ENCODE assay signal across 9 mouse cellular contexts in genomic region chr6:134848197-134848890, GRCm38 (mm10). TPM values are rescaled to one million over a fixed set of nuclear protein-coding genes. Genes with fewer than 3 reads are reported as not detected.
DNase-seq lines count a peak whose midpoint lies in the region; ATAC-seq and TF ChIP-seq lines count a peak whose summit lies in the region.
"Had no signal": no experiment of that assay in that cellular context is flagged by ENCODE, and none has a peak within 500 bp of the region (broad histone marks: within the 10 kb centered on the region; RNA-seq: fewer than 3 reads in every experiment).

No protein-coding gene starts in this region.

- DNase-seq in adrenal gland, postnatal 10 days: peak; percentile 27
- DNase-seq in adrenal gland, postnatal 25 days: no peak
- no peak for DNase-seq in liver, adult 2 months (ENCODE audit: extremely low read depth, low read depth, low spot score)
- peak; percentile 42 for DNase-seq in naive thymus-derived CD4-positive, alpha-beta T cell, adult 2 months (ENCODE audit: low read depth)
- no peak for DNase-seq in layer of hippocampus, adult 18-20 months (ENCODE audit: low spot score in 2 of 2)
- no peak for DNase-seq in urinary bladder, postnatal 4 days (ENCODE audit: low spot score in 2 of 2)

- no peak overlapping the region for H3K9ac ChIP-seq in liver, adult 2 months (ENCODE audit: low read depth, low read length)
- no peak overlapping the region for H3K9ac ChIP-seq in liver, embryonic 12.5 days
- H3K9ac ChIP-seq: heart, embryonic 13.5 days had no signal

- 0 out of 2 replicates have a peak, but pooled peaks have one; percentile 10 for TF ChIP-seq CTCF in liver, adult 2 months (IDR thresholded peaks at IDR 0.05; ENCODE audit: low read depth, low read length)

- H3K4me2 ChIP-seq in liver, embryonic 12.5 days: no peak overlapping the region
- H3K4me2 ChIP-seq: heart, embryonic 13.5 days had no signal

- TF ChIP-seq POLR2A in liver, adult 2 months (IDR thresholded peaks at IDR 0.05; ENCODE audit: extremely low read depth, insufficient read depth, low read length): no peak

- ATAC-seq in liver, embryonic 12.5 days: no peak
- peak; percentile 65; the same call in 1 of the 2 replicates for ATAC-seq in erythroid progenitor cell, adult 5-6 weeks (replicated peaks; ENCODE audit: low FRiP score, poor library complexity, severe bottlenecking)

- H3K27me3 ChIP-seq in liver, adult 2 months (ENCODE audit: control insufficient read depth, insufficient read depth, low read length): no peaks in the 10 kb centered on the region
- H3K27me3 ChIP-seq in liver, embryonic 12.5 days (replicated peaks): no peaks in the 10 kb centered on the region
- H3K27me3 ChIP-seq: heart, embryonic 13.5 days had no signal

- peaks cover 3% of the 10 kb centered on the region; the same call in 1 of the 2 replicates for H3K79me2 ChIP-seq in liver, adult 2 months (ENCODE audit: control insufficient read depth, insufficient read depth, low read length)

- H3K4me3 ChIP-seq in liver, adult 2 months (ENCODE audit: insufficient read depth, low read depth, low read length): no peak overlapping the region
- no peak overlapping the region for H3K4me3 ChIP-seq in liver, embryonic 12.5 days
- H3K4me3 ChIP-seq: heart, embryonic 13.5 days had no signal

- no peak overlapping the region for H3K27ac ChIP-seq in liver, adult 2 months (replicated peaks; ENCODE audit: insufficient read depth, low read depth, low read length)
- no peak overlapping the region for H3K27ac ChIP-seq in liver, embryonic 12.5 days
- H3K27ac ChIP-seq: heart, embryonic 13.5 days had no signal

- H3K36me3 ChIP-seq in liver, adult 2 months (ENCODE audit: control insufficient read depth, insufficient read depth, low read length): peaks cover 21% of the 10 kb centered on the region
- peaks cover 14% of the 10 kb centered on the region; the same call in 1 of the 2 replicates for H3K36me3 ChIP-seq in liver, embryonic 12.5 days

- no peaks in the 10 kb centered on the region for H3K9me3 ChIP-seq in liver, embryonic 12.5 days (replicated peaks)
- H3K9me3 ChIP-seq: heart, embryonic 13.5 days had no signal

- WGBS in liver, adult 2 months: 88% methylated on average over 5 of the region's 5 CpGs
- 80% methylated on average over 5 of the region's 5 CpGs for WGBS in liver, embryonic 12.5 days (ENCODE audit: insufficient replicate concordance)

- H3K4me1 ChIP-seq in liver, adult 2 months (ENCODE audit: control insufficient read depth, insufficient read depth, low read length): no peaks in the 10 kb centered on the region
- peaks cover 9% of the 10 kb centered on the region for H3K4me1 ChIP-seq in liver, embryonic 12.5 days
- H3K4me1 ChIP-seq: heart, embryonic 13.5 days had no signal

RNA-seq across cellular contexts. Expression of gene Crebl2, which starts 18.4 kb away (rescaled TPM):
- 10 to 100 TPM; 14.8 to 17.3 TPM for total RNA-seq in adrenal gland, postnatal 10 days (2021)
- total RNA-seq in adrenal gland, postnatal 25 days (2021): 23.0 and 33.9 TPM in 2 replicates
- 48.5 and 49.5 TPM in 2 replicates for total RNA-seq in liver, adult 2 months (2014; rRNA removed)
- 20.9 and 23.2 TPM in 2 replicates for polyA plus RNA-seq in liver, adult 2 months (2012; rRNA removed)
- polyA plus RNA-seq in liver, embryonic 12.5 days (2016; fragmentation: Nextera tagmentation; extraction: Ambion mirVana): 1.2 and 1.8 TPM in 2 replicates
- 5.8 and 6.7 TPM in 2 replicates for total RNA-seq in erythroid progenitor cell, adult 5-6 weeks (2015; ENCODE audit: low replicate concordance)
- total RNA-seq in erythroid progenitor cell, adult 5-6 weeks (2017; ENCODE audit: low replicate concordance): 10.5 and 13.7 TPM in 2 replicates
- 10 to 100 TPM; 47.3 to 48.1 TPM for total RNA-seq in layer of hippocampus, adult 18-20 months (2021)

RNA-seq across cellular contexts. Expression of gene Gpr19, which starts 50.0 kb away (rescaled TPM):
- 10 to 100 TPM in 1 of 2 experiments, 1 to 10 TPM in 1; 7.9 to 11.1 TPM for total RNA-seq in adrenal gland, postnatal 10 days (2021)
- total RNA-seq in adrenal gland, postnatal 25 days (2021): 8.9 and 11.3 TPM in 2 replicates
- total RNA-seq in liver, adult 2 months (2014; rRNA removed): 4.7 and 4.8 TPM in 2 replicates
- polyA plus RNA-seq in liver, adult 2 months (2012; rRNA removed): 4.9 and 6.9 TPM in 2 replicates
- 7.1 and 8.4 TPM in 2 replicates for polyA plus RNA-seq in liver, embryonic 12.5 days (2016; fragmentation: Nextera tagmentation; extraction: Ambion mirVana)
- total RNA-seq in erythroid progenitor cell, adult 5-6 weeks (2015; ENCODE audit: low replicate concordance): 17.3 and 19.7 TPM in 2 replicates
- total RNA-seq in erythroid progenitor cell, adult 5-6 weeks (2017; ENCODE audit: low replicate concordance): 7.2 and 11.9 TPM in 2 replicates
- 10 to 100 TPM; 26.2 to 28.1 TPM for total RNA-seq in layer of hippocampus, adult 18-20 months (2021)

RNA-seq across cellular contexts. Expression of gene Dusp16, which starts 55.9 kb away (rescaled TPM):
- total RNA-seq in adrenal gland, postnatal 10 days (2021): 10 to 100 TPM; 19.3 to 23.0 TPM
- total RNA-seq in adrenal gland, postnatal 25 days (2021): 23.0 and 25.8 TPM in 2 replicates
- total RNA-seq in liver, adult 2 months (2014; rRNA removed): 19.7 and 21.1 TPM in 2 replicates
- polyA plus RNA-seq in liver, adult 2 months (2012; rRNA removed): 17.4 and 20.0 TPM in 2 replicates
- 6.6 and 6.7 TPM in 2 replicates for polyA plus RNA-seq in liver, embryonic 12.5 days (2016; fragmentation: Nextera tagmentation; extraction: Ambion mirVana)
- total RNA-seq in erythroid progenitor cell, adult 5-6 weeks (2015; ENCODE audit: low replicate concordance): 10.5 TPM in 1 of 2 replicates, not detected in the other
- 2.9 and 5.0 TPM in 2 replicates for total RNA-seq in erythroid progenitor cell, adult 5-6 weeks (2017; ENCODE audit: low replicate concordance)
- 1 to 10 TPM; 8.8 to 9.4 TPM for total RNA-seq in layer of hippocampus, adult 18-20 months (2021)

Comparison
In these comparisons a context has a peak if more than half of its experiments do, and no peak if none do; other contexts are left out.
1. DNase-seq: peak in adrenal gland, postnatal 10 days (single experiment) and naive thymus-derived CD4-positive, alpha-beta T cell, adult 2 months (single experiment); none in adrenal gland, postnatal 25 days (single experiment), liver, adult 2 months (single experiment), layer of hippocampus, adult 18-20 months (0 of 2) and urinary bladder, postnatal 4 days (0 of 2).